Mouse (Mus musculus): Measurements from ENCODE around the gene Zmat3.

The Zmat3 gene

DNA sequence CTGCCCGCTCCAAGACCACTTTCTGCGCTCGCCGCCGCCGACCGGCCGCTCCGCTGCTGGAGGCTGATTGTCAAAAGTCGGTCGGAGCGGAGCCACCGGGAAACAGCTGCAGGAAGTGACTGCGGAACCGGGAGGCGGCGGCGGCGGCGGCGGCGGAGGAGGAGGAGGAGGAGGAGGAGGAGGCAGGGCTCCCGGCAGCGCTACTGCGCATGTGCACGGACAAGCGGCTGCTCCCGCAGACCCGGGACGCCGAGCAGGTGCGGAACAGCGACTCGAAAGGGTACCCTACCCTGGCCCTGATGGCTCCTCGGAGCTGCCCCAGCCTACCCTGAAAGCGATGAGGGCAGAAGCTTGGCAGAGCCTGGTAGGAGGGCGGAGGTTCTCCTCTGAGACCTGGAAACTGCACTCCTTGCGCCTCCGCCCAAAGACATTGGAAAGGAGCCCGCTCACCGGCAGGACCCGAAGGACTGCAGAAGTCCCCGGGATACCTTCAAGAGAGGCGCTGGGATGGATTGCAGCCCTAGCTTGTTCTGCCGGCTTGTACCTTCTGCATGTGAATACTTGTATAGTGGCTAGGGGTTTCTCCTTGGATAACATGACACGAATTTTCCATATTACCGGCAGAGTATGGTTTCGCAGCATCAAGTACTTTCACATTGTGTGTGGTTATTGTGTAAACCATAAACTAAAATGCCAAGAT is at the start of gene Zmat3:
TSS of gene Zmat3 (minus strand) at position 469 of the 700 bp plus-strand sequence.
- CTCF ChIA-PET = interaction anchor here (0.6 kb wide), 1 partner anchor 33 kb away, joined by 8 read pairs; no protein-coding TSS in a partner anchor

DNA sequence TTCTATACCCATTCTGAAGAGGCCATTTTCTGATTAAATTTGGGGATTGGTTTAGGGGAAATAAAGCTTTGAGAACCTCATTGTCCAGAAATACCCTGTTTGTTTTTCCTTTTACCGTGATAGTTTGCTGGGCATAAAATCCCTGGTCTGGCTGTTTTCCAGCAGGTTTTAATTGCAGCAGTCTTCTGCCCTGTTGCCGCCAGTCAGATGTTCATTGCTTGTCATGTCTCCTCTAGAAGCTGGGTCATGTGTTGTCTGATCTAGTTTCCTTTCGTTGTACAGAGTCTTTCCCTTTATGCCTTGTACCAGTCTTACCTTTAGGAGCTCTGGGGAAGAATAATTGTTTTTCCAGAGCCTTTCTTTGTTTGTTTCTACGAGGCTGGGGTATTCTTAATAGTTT is 48.6 kb upstream of the Zmat3 start:
- CTCF ChIA-PET = no interaction called here

DNA sequence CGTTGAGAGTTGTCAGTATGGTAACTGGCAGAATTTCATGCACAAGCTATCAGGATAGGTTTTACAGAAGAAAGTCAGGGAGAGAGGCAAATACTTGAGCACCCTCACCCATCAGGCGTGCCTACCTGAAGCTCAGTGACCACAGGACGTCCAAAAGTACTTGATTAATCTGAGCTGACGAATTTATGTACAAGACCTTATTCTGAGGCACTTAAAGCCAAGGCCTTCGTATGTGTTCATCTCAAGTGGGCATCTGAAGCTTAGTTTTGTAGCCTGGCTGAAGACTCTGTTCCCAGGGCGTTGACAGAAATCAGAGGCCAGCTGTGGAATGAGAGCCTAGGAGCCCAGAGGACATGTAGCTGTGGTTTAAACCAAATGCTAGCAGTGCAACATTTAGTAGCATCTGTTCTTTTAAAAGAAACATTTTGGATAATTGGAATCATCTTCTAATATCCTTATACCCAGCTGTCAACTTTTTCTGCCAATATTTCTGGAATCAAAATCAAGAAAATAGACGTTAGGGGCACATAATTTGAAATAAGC is 46.8 kb upstream of the Zmat3 start:
- CTCF ChIA-PET = no interaction called here

DNA sequence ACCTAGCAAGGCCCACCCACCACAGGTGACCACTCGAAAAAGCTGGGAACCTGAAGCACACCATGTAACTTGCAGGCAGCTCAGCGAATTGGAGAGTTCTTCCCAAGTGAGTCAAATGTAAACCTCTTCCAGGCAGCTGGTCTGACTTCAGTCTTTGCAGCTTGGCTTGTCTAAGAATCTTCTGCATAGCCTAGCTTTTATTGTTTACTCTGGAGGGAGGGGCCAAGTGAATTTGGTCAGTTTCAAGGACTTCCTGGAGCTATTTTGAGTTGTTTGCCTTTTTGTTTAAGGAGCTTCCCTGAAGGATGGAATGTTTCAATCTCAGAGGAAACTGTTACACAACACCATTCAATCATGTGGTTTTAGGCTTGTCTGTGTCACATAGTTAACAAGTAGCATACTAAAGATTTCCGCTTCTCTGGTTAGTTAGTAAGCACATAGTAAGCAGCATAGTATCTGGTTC is 43.0 kb upstream of the Zmat3 start:
- CTCF ChIA-PET = no interaction called here

DNA sequence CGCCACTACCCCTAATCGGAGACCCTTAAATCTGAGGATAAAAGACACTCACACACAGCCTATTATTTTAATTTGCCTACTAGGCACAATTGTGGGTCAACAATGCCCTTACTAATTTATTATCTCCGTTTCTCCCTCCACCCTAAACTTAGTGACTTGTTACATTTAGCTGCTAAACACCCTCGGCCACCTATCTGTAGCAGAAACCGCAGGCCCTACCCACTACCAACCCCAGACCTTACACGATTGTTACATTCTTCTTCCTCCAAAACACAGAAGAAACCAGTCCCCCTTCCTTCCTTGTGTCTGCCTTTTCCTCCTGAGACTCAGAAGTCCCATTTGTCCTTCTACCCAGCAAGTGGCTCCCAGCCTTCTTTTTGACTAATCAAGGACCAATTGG is 41.0 kb upstream of the Zmat3 start:
- CTCF ChIA-PET = interaction anchor here (0.9 kb wide), 1 partner anchor 9 kb away, joined by 3 read pairs; no protein-coding TSS in a partner anchor

DNA sequence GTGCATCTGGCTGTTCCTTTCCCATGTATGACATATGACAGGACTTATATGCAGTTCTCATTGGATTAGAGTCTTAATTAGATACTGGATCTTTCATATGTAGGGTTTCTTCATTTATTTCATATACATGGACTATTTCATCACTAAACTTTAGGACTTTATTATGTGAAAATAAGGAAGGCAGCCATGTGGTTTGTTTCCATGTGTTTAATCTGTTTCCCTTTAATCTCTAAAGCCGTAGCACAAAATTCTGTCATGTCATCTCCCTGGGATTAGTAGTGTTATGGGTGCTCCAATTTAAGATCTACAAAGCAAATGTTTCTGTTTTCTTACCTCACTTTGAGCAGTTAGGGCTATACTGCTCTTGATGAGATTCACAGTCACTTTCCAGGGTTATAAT is 39.9 kb upstream of the Zmat3 start:
- CTCF ChIA-PET = interaction anchor here (0.7 kb wide), 1 partner anchor 42 kb away, joined by 5 read pairs; no protein-coding TSS in a partner anchor

DNA sequence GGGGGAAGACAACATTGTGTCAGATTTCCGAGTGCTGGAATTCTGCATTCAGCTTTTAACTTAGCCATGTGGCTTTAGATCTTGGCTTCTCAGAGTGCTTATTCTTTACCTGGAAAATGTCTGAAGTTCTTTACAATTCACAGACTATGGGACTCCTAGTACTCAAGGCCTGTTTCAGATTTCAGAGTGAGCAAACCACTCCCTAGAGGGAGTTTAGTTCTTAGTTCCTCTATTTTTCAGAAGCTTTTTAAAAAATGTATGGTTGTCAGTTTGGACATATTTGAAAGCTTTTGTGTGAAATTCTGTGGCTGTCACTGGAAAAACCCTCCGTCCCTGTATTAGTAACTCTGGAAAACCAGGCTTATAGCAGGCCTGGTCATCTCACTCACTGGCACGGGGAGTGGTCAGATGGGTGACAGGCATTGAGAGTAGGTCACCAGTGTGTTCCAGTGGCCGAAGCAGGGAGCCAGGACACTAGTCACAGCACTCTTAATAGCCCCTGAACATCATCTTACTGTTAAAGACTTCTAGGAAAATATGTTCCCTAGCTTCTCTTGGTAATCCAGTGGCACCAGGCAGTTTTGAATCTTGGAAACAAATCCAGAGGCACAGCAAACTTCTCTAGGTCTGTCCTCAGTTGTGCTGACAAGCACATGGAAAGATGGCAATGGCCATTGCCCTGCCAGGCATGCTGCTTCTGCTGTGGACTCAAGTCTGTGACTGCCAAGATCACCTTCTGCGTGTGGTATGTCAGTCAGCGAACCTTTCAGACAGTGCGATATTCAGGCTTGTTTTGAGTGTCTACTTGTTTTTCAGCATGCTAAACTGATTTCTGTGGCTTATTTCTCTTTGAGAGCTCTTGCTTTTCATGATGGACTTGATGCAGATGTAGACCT is 37.4 kb upstream of the Zmat3 start:
- CTCF ChIA-PET = no interaction called here

DNA sequence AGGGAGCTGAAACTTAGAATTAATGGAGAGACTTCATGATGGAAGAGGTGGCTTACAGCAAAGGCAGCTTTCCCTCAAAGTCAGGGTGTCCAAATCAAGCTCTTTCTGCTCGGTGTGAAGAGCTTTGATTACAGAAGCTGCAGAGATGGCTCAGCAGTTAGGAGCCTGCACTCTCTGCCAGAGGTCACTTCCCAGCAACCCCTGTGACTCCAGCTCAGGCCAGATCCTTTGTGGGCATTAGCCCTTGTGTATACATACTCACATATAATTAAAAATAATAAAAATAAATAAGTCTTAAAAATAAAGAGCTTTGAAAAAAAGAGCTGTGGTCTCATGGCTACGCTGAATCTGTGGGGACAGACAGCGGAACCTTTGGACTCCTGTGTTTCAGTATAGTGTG is 35.8 kb upstream of the Zmat3 start:
- CTCF ChIA-PET = no interaction called here

DNA sequence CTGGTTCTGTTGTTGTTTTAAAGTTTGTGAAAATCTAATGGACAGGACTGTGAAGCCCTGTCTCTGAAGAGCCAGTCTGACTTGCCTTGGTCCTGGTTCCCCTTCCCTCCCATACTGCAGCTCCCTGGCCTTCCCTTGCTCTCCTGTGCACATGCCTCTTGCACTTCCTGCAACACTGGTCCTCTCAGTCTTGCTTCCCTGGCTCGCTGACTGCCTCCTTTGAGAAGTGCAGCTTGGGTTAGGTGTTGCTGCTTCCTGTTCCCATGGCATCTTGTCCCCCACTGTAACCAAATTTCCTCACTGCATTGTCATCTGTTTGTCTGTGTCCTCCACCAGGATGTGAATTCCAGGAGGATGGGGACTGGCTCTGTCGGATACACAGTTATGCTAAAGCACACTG is 34.1 kb upstream of the Zmat3 start:
- CTCF ChIA-PET = no interaction called here

DNA sequence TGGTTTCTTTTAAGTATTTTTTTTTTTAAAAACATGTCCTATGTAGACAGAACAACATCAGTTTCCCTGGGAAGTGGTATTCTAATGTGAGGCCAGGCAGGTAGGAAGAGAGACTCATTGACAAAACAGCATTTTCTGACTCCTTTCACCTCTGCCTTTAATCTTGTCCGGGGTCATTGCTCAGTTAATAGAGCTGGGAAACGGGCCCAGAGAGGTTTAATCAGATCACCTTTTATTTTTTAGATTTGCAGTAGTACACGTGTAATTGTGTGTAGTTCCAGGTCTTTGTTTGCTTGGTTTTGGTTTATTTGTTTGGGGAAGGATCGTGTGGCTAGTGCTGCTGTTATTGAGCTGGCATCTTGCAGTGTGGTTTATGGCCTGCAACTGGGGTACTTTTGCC is 33.6 kb upstream of the Zmat3 start:
- CTCF ChIA-PET = no interaction called here

DNA sequence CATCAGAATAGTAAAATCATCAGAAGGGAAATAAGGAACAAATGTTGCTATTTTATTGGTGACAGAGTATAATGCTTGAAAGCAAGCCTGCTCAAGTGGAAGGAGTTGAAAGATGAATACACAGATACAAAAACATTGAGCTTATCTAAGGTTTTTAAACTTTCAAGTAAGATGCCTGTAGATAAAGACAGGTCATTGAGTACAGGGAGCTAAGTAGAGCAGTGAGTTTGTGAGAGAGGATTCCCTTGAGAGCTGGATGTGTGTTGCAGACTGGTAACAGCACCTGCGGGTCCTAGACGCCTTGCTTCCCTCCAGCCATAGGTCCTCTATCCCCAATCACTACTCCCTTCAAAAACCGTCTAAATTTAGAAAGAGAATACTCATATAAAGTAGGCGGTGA is 32.8 kb upstream of the Zmat3 start:
- CTCF ChIA-PET = interaction anchor here (0.6 kb wide), 1 partner anchor 90 kb away, joined by 3 read pairs; no protein-coding TSS in a partner anchor

DNA sequence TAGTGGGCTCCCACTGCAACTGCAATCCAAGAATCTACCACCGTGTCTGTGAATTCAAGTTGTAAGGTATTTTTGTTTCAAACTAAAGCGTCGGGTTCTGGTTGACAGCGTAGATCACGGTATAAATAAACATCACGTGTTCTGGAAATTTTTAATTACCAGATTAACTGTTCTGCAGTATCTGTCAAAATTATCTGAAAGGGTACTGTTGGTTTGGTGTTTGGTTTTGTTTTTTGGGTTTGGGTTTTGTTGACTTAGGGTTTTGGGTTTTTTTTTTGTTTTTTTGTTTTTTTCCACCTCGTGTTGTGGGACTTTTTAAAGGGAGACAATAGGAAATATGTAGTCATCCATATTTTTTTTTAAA is 32.3 kb upstream of the Zmat3 start:
- CTCF ChIA-PET = interaction anchor here (0.6 kb wide), 1 partner anchor 8 kb away, joined by 3 read pairs; no protein-coding TSS in a partner anchor

DNA sequence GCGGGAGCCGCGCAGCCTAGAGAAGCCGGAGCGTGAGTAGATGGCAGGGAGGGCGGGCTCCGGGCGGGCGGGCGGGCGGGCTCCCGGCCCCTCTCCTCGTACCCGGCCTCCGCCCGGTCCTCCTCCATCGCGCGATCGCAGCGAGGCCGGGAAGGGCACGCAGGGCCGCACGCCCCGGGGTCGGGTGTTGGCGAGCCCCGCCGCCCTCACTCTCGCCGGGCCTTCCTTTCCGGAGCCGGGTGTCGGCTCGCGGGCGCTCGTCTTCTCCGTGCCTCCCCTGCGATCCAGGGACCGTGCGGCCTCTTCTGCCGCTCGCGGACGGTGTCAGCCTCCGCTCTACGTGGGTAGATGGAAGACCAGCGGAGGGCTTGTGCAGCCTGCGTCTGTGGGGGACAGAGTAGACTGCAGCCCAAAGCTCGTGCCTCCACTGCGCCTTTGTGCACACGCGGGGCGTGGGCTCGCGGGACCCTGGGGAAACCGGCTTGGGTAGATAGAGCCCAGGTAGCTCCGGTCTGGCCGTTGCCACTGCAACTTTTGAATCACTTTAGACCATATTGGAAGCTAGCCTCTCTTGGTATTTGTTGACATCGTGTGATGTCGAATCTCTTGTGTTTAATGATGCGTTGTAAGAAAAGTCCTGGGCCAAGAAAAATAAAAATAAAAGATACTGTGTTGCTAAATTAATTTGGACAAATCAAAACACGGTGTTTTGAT is 31.8 kb upstream of the Zmat3 start, which contains the start of gene Pik3ca:
TSS of gene Pik3ca (plus strand) at position 211 of the 714 bp plus-strand sequence.
- CTCF ChIA-PET = interaction anchor here (0.6 kb wide), 1 partner anchor 9 kb away, joined by 3 read pairs; no protein-coding TSS in a partner anchor

DNA sequence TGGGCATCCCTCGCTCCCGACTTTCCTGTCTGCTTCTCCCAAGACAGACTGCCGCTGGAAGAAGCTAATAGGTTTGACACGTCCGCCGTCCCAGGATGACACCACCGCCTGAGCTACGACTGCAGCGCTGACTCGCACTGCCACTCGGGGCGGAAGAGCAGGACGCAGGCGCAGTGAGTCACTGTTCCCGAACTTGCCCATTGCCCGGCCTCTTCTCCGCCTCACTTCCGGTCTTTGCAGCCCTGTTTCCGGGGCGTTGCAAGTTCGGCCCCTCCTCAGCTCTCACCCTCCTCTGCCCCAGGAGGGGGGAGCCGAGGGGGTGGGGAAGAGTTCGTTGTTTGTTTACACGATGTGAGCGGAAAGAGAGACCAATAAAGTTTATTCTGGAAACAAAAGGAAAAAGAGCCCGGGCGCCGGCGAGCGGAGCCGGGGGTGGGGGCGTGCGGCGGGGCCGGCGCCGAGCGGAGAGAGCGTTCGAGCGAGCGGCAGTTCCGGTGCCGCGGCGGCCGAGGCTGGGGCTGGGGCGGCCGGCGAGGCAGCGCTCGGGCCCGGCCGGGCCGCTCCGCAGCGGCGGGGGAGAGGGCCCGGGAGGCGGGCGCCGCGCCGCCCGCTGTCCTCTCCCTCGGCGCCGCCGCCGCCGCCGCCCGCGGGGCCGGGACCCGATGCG is 31.1 kb upstream of the Zmat3 start:
- CTCF ChIA-PET = no interaction called here

DNA sequence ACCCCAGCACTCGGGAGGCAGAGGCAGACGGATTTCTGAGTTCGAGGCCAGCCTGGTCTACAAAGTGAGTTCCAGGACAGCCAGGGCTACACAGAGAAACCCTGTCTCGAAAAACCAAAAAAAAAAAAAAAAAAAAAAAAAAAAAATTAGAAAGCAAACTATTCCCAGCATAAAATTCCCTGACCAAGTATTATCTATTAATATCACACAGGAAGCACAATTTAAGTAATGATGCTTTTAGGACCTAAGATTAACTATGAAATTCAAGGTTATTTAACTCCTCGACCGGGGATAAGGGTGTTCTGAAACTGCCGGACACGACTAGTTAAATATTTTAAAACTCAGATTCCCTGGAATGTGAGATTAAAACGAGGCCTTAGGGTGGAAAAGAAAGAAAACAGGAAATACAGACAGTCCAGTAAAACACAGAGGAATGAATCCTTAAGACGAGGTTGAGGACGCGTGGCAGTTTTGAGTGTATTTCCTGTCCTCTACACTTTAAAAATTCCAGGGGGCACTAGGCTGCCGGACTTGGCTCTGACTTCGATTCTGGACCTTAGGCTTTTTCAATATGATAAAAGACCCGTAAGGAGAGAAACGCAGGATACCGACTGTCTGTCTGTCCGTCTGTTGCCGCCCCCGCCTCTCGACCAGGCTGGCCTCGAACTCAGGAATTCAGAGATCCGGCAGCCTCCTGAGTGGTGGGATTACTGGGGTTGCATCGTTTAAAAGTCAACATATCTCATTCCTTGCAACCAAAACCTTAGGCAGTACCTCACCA is 30.1 kb upstream of the Zmat3 start:
- CTCF ChIA-PET = interaction anchor here (0.7 kb wide), 1 partner anchor 31 kb away, joined by 10 read pairs; no protein-coding TSS in a partner anchor

DNA sequence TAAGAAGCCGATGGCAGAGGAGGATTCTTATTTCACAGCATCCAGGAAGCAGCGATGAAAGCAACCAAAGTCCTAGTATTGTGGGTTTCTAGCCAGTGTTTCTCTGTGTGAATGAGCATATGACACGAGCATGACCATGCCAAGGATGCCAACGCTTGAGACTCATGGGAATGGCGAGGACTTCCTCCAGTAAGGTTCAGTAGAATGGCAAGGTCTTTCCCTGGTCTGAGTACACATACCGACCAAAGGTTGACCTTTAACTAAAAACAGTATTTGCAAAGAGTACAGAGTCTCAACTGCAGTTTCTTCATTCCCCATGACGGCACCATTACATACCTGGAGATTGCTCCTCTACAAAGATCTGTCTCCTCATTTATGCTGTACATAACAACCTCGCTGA is 28.2 kb upstream of the Zmat3 start:
- CTCF ChIA-PET = no interaction called here

DNA sequence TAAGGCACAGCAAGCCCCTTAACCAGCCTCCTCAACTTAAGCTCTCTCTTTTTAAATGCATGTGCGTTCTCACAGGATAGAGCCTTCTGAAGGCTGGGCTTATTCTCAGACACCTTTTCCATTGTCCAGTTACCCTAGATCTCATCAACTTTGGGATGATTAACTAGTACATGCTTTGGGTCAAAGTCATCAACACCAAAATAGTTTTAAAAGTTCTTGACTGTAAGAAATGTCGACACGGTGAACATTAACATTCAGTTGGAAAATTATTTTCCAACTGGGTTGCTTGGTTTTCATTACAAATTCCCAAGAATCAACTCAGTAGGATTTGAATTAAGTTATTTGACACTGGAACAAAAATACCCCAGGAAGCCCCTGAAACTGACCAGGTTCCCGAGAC is 27.0 kb upstream of the Zmat3 start:
- CTCF ChIA-PET = no interaction called here

DNA sequence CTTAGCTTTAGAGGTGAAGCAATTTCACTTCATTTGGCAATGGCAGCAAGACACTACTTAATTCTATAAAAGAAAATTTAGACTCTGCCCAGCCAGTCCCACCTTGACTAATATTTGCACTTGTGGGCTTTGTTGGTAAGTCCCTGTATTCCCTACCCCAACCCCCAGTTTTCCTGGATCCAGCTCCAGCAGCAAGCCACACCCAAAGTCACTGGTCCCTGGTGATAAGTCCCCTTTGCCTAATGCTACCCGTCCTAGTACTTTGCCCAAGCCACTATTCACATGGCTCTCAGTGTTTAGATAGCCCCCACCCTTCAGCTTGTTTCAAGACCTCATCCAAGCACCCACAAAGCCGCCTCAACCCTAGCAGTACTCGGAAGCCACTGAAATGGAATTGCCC is 15.7 kb upstream of the Zmat3 start:
- CTCF ChIA-PET = interaction anchor here (0.5 kb wide), 1 partner anchor 13 kb away, joined by 3 read pairs; no protein-coding TSS in a partner anchor

DNA sequence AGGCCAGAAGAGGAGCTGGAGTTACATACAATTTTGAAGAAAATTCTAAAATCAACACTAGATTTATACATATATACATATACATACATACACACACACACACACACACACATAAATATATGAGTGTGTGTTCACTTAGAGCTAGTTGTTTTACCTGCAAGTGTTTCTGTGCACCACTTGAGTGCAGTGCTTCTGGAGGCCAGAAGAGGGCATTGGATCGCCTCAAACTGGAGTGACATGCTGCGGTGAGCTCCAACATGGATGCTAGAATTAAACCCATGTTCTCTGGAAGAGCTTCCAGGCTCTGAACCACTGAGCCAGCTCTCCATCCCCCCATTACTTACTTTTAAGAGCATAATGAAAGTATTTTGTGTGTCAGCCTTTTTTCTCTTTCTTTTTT is 14.1 kb upstream of the Zmat3 start:
- CTCF ChIA-PET = no interaction called here

DNA sequence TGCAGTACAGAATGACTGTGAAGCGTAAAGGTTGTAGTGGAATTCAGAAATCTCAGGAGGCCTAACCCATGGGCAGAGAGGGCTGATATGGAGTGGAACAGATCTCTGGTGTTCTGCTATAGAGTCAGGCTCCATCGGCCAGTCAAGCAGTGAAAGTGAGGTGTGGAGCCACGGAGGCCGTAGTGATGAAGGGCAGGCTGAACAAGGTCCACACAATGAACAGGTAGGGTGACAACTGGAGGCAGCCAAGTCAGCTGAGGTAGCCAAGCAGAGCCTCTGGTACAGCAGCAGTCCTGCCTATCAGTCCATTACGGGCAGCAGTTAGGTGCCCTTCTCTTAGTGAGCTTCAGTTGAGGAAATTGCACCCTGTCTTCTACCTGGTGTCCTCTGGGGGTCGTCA is 7.4 kb upstream of the Zmat3 start:
- CTCF ChIA-PET = no interaction called here

All from spleen, embryonic (tissue).